Mouse (Mus musculus) megakaryocyte, embryonic 14.5 days (primary cell): ENCODE data around the gene 2310034C09Rik.

ENCODE experiments used
- FLI1 ChIP-seq: IDR thresholded peaks from 2 replicates; pipeline ENCODE4 v1.6.1; 2012; ENCODE audit warnings: low read length, inconsistent platforms, mixed read lengths
- GATA1 ChIP-seq: IDR thresholded peaks from 3 replicates; pipeline ENCODE4 v1.6.1; 2012; ENCODE audit warnings: mixed read lengths, low read length, inconsistent platforms, borderline replicate concordance

- no peak for TF ChIP-seq GATA1
- TF ChIP-seq FLI1, result no peak
Observed at GRCm38 (mm10) chr16:88716549-88716948, 42.1 kb upstream of the 2310034C09Rik start.
